Mouse (Mus musculus): ENCODE measurements around the gene Tuba3a.

Gene Tuba3a

DNA sequence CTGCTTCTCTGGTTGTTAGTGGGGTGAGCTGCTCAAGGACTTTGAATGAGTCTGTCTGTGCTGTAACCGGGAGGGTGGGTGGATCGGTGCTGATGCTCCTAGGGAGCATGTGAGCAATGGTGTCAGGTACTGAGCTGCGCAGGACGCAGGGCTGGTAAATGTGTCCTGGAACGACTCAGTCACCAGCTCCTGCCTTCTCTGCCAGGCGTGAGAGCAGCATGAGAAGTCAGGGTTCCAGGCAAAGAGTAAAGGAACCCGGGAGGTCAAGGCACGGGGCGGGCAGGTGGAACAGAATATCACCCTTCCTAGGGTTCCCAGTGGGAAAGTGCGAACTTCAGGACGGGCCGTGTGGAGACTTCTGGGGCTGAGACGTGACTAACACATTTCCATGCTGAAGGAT is 19.8 kb downstream of the Tuba3a start:
- no peak for DNase-seq (ENCODE audit: low read depth, low spot score)

GRCm38 (mm10) chr6:125265239-125265638 is 20.6 kb downstream of the Tuba3a start:
- DNase-seq (ENCODE audit: low read depth, low spot score): no peak

DNA sequence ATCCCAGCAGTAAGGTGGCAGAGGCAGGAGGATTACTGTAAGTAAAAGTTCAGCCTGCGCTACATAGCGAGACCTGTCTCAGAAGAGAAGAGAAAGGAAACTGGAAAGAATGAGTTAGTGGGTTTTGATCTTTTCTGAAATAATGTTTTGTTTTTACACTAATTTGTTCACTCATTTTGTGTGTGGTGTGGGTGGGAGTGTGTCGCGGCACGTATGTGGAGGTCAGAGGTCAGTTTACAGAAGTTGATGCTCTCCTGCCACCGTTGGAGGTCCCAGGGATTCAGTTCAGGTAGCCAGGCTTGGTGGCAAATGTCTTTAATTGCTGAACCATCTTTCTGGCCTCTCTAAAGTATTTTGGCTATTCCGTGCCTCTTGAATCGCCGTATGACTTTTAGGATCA is 21.6 kb downstream of the Tuba3a start:
- DNase-seq (ENCODE audit: low read depth, low spot score): no peak

DNA sequence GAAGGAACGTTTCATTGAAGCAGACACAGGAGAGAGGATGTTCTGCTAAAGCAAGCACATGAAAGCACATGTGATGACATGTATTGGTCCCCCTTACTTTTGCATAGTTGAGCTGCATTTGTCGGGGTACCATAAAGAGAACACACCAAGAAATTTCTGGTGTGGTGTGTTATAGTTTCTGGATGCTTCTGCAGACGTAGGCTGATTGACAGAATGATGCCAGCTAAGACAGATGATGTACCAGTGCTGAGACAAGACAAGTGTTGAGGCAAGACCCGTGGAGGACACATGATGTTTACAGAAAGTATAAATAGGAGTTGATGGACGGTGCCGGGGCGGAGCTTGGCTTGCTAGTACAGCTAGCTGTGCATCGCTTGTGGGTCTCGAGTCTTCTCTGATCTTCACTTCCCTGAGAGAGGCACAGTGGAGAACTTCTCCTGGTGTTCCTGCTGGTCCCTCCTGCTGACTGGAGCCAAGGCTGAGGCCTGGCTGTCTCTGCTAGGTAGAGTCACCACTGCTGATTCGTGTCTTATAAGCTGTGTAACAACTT is 25.8 kb downstream of the Tuba3a start:
- DNase-seq (ENCODE audit: low read depth, low spot score): no peak

DNA sequence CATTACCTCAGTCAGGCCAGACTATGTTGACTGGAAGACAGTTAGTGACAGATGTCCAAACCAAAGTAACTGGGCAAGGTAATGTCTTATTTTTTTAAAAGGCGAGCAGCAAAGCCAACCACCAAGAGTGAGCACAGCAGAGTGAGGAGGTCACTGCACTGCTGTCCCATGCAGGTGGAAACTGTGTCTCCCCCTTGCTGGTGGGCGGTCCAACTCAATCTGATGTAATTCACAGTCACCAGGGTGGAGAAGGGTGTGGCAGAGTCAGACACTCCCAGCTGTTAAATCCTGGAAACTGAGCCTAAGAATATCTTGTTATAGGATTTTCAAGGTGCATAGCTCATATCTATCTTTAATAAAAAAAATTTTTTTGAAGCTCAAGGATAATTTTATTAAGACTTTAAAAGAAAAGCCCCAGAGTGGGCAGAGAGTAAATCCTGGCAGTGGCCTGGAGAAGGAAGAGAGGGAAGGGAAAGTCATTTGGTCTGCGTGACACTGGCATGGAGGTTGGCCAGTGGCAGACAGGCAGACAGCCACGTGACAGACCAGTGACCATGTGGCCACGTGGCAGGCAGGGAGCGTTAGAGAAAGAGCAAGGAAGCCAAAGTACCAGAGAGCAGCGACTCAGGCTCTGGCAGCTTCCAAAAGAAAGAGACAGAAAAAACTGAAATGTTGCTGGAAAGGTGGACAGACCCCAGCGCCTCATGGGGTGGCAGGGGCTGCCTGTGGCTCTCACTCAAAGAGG is 29.4 kb downstream of the Tuba3a start:
- DNase-seq (ENCODE audit: low read depth, low spot score): peak; percentile 28

- DNase-seq (ENCODE audit: low read depth, low spot score): no peak
These were observed 30.3 kb downstream of the Tuba3a start for GRCm38 (mm10) chr6:125255516-125256044.

- peak; percentile 21 for DNase-seq (ENCODE audit: low read depth, low spot score)
These were observed 31.8 kb downstream of the Tuba3a start for GRCm38 (mm10) chr6:125253863-125254715.

DNA sequence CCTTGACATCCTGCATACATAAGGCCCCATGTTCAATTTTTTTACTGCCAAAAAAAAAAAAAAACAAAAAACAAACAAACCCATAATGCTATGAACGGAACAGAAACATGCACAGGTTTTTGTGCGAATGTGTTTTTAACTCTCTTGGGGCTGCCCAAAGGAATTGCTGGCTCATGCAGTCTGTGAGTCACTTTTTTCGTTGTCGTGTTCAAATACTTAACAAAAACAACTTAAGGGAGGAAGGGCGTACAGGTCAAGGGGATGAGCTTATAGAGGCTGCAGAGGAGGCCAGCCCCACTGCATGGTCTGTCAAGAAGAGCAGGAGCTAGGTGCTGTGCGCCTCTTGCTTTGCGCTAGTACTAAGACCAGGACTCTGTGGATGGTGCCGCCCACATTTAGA is 33.1 kb downstream of the Tuba3a start:
- no peak for DNase-seq (ENCODE audit: low read depth, low spot score)

- peak; percentile 30 for DNase-seq (ENCODE audit: low read depth, low spot score)
These were observed 33.6 kb downstream of the Tuba3a start for GRCm38 (mm10) chr6:125252285-125252684.

- DNase-seq (ENCODE audit: low read depth, low spot score): no peak
These were observed 41.3 kb downstream of the Tuba3a start for GRCm38 (mm10) chr6:125244551-125244950.

- DNase-seq (ENCODE audit: low read depth, low spot score): no peak
These were observed 44.3 kb downstream of the Tuba3a start for GRCm38 (mm10) chr6:125241566-125241965.

DNA sequence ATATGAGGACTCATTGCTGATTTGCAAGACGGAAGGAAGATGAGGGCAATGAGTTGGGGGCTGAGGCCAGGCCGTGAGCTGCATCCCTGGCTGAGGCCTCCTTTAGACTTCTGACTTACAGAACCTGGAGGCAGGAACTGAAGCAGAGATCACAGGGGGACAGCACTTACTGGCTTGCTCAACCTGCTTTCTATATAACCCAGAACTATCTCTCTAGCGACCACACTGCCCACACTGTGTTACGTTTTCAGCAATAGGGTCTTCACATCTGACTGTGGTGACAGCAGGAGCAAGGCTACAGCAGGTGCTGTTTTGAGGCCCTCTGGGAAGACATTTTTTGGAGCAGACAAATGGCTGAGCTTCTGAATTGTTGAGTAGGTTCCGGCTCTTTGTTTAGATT is 45.2 kb downstream of the Tuba3a start:
- no peak for DNase-seq (ENCODE audit: low read depth, low spot score)

DNA sequence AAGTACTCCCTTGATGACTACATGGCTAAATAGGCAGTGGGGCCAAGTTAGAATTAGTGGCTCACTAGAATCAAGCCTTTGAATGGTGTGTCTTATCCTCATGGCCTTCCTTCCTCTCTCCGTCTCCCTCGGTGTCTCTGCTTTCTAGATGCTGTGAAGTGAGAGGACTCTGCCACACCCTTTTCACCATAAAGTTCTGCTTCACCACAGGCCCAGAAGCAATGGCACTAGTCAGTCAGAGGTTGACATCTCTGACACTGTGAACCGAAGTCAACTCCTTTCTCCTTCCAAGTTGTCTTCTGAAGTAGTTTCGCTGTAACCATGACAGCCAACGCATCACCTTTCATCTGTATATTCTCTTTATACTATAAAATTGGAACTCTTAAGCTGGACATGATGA is 46.3 kb downstream of the Tuba3a start:
- no peak for DNase-seq (ENCODE audit: low read depth, low spot score)

DNA sequence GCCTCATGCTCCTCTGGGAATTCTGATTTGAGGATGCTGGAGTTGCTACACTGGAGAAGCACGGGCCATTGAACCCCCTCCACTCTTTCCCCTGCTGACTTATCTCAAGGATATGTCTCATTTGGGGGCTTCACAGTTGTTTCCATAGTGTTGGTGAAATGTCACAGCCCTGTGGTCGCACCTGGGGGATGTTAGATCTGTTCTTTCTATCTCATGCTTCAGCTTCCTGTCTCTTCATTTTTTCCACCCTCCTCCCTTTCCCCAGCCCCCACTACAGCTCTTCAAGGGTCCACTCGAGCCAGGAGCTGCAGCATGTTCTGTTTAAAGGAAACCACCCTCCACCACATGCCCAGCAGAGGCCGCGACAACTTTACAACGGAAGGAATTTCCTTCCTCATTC is 47.4 kb downstream of the Tuba3a start:
- DNase-seq (ENCODE audit: low read depth, low spot score): no peak

- no peak for DNase-seq (ENCODE audit: low read depth, low spot score)
These were observed 48.4 kb downstream of the Tuba3a start for GRCm38 (mm10) chr6:125237421-125237820.

DNA sequence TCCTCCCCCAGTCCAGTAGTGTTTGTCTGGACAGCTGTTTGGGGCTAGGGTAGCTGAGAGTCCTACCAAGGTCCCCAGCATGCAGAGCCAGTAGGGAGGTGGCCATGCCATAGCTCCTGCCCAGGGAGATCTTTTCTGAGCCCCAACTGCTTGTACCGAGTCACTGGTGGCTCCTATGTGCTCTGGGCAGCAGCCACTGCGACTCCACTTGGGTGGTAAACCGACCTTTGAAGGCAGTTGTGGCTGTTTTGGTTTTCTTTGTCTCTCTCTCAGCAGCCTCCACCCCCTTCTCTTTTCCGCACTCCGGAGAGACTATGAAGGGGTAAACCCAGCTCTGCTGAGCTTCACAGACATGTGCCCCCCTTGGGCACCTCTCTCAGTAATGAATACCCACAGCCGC is 49.1 kb downstream of the Tuba3a start, which contains the start of gene Cd27:
TSS of gene Cd27 (minus strand) at position 229 of the 400 bp plus-strand sequence.
- DNase-seq (ENCODE audit: low read depth, low spot score): no peak

- DNase-seq (ENCODE audit: low read depth, low spot score): no peak
These were observed 49.5 kb downstream of the Tuba3a start for GRCm38 (mm10) chr6:125236341-125236740.

DNA sequence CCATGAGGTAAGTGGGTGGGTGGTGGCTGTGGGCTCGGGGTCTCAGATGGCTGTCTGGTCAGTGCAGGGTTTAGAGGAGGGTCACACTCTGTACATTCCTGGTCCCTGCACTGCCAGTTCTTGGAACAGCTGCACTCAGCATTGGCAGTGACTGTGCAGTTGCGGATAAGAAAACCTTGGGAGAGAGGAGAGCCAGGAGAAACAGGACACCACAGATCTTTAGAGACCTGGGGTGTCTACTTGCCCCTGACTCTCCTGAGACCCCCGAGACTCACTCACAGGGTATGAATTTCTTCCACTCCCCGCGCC is 51.4 kb downstream of the Tuba3a start:
- DNase-seq (ENCODE audit: low read depth, low spot score): no peak

- DNase-seq (ENCODE audit: low read depth, low spot score): peak; percentile 46
These were observed 51.9 kb downstream of the Tuba3a start for GRCm38 (mm10) chr6:125233816-125234519.

DNA sequence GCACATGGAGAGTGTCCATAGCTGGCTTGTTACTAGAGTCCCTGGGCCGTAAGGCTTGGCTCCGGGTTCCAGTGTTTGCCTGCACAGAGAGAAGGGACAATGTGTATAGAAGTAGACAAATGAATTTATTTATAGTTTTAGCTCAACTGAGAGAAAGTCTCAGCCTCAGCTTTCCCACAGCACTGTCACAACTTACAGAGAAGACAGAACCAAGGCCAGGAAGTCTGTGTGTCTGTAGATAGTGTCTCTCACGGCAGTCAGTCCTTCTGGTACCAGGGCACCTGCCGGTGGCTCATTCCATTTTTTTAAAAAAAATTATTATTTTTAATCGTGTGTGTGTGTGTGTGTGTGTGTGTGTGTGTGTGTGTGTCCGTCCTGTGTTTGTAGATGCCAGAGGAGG is 53.3 kb downstream of the Tuba3a start:
- no peak for DNase-seq (ENCODE audit: low read depth, low spot score)

- DNase-seq (ENCODE audit: low read depth, low spot score): no peak
These were observed 53.8 kb downstream of the Tuba3a start for GRCm38 (mm10) chr6:125232045-125232437.

Measured in skeletal muscle tissue, adult 2 months (tissue).